Mouse (Mus musculus) adrenal gland, postnatal 10 days (tissue): ENCODE results near the gene Mast4. TPM values are rescaled to one million over a fixed set of nuclear protein-coding genes. Genes with fewer than 3 reads are reported as not detected.

Source experiments
- DNase-seq: peaks from one replicate; pipeline ENCODE4 v3.0.0; 2021; ENCODE audit warnings: mixed read lengths
- total RNA-seq, 2 experiments: library from RNA; stranded (reverse); gene quantifications; 2 replicates each; pipeline ENCODE4 v1.2.3; 2021

Gene Mast4
- total RNA-seq, 2 experiments from 2014 or later, result 38.8 to 58.3 TPM

DNA sequence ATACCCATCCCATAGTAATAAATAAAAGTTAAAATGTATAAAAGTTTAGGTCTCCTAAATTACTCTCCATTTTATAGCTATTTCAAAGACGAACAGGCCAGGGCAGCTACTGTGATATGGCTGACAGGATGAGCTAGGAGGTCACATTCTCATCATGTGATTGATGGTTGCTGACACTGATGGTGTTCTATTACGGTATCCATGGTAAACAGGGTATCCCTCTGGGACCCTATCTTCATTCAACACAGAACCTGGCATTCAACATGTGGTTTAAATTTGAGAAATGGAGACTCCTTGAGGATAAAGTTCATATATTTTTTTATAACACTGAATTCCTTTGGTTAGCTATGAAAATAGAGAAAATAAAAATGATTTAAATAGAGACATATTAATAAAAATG lies 471.3 kb downstream of the Mast4 start:
- DNase-seq, result no peak

DNA sequence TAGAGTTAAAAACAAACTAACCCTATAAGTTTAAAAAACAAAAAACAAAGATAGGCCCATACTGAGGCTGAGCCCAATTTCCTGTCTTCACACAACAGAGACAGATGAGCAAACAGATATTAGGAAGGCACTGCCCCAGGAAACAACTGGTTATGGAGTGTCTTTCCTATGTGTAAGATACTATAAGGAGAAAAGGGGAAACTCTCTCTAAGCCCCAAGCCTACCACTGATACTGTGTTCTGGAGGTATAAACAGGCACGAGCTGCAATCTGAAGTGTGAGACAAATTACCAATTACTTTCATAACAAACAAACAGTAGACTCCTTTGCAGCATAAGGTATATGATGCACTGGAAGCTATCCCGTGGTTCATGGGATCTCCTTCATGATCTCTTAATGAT lies 471.9 kb downstream of the Mast4 start:
- no peak for DNase-seq

DNA sequence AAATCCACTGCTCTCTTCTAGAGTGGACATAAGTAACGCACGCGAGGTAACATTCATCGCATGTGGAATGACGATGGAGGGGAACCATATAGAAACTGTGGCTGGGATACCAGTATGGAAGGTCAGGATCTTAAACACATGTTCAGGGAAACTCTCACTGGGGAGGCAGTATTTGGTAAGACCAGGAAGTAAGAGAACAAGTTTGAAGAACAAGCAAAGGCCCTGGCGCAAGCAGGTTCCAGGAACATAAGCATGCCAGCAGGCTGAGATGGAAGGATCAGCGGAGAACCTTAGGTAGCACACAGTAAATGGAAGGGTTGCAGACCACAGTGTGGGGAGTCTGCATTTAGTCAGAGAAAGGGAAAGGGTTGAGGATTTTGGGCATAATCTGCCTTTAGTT lies 473.6 kb downstream of the Mast4 start:
- DNase-seq, result no peak

DNA sequence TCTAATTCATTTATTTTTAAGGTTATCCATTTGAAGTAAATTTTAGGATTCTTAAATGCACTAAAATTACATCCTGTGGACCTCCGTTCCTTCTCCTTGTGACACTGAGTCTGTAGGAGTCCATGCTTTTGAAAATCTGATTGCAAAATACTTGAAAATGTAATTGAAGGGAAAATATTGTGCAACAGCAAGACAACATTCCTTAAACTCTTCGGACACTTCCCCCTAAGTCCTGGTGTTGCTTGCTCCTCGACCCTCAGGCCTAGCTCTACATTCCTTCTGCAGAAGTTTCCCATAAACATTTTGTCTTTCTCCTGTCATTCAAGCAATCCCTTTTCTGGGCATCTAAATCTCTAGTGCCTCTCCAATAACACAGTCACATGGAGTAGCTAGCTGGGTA lies 474.2 kb downstream of the Mast4 start:
- DNase-seq, result no peak

DNA sequence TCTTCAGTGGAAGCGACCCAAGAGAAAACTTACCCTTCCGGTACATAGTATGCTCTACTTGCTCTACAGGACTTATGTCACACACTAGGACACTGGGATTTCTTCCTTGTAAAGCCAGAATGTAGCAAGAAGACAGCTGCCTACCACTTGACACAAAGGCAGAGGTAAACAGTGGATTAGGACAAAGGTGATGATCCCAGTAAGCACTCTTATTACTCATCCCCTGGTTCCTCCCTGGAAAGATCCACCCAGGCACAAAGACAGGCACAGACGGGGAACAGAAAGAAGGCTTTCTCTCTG lies 476.8 kb downstream of the Mast4 start:
- DNase-seq, result no peak

DNA sequence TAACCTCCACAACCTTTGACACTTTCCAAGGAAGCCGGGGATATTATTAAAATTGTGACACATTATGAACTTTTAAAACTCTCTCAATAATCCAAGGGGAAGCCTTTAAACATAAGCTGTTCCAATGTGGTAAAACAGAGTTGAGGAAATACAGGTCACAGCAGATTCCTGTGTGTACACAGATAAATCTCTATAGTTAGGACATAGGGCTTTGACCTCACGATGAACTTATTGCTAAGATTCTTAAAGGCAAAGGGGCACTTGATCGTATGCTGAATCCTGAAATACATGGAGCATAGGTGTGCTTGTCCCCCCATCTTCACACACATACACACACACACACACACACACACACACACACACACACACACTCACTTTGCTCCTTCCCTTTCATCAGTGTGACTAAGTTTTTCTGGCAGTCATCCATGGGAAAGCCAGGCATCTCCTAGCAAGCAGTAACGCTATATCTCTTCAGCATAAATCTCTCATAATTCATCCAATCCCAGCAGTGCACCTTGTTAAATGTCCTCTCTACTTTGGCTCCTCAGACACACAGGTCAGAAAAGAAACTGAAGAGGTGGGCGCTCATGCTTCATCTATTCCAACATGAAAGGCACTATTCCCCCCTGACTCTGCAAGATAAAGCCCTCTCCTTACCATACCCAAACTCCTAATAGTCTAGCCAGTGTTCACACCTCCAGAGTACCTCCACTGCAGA lies 477.3 kb downstream of the Mast4 start:
- DNase-seq, result peak; percentile 62

DNA sequence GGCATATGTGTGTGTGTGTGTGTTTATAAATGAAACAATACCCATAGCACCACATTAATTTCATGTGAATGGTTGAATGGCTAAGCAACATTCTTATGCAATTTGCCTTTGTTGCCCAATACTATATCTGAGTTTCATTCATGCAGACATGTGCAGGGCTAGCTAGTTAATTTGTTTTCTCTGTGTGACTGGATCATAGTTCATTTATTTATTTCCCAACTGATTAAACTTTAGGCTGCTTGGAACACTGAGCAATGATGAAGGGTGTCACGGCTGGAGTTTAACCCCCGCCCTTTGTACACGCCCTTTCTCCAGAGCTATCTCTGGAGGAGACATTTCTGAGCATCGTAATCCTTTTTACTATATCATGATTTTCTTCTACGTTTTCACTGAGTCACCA lies 481.4 kb downstream of the Mast4 start:
- DNase-seq, result no peak

DNA sequence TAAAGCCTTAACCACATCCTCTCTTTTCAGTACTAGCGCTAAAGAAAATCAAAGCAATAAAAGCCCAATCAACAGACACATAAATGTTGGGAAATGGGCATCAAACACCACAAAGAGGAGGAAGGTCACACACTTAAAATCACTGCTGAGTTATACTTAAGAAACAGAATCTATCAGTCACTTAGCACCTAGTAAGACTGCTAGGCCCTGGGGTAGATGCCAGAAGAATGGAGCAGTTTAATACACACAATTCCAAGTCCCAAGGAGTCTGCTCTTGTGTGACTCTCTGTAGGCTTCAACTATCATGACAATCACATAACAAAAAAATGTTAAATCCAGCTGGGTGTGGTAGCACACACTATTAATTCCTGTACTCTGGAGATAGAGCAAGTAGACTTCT lies 483.0 kb downstream of the Mast4 start:
- no peak for DNase-seq

DNA sequence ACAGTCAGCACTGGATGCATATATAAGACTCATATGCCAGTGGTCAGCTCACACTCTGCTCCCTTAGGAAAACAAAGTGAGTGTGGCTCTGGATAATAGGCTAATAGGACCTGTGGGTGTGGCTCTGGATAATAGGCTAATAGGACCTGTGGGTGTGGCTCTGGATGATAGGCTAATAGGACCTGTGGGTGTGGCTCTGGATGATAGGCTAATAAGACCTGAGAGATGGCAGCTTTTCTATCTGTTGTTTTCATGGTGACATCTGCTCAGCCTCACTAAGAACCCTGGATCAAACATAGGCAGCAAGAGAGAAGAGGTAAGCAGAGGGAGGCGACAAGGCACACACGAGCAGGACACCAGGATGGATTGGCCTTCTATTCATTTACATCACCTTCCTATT lies 483.7 kb downstream of the Mast4 start:
- no peak for DNase-seq

DNA sequence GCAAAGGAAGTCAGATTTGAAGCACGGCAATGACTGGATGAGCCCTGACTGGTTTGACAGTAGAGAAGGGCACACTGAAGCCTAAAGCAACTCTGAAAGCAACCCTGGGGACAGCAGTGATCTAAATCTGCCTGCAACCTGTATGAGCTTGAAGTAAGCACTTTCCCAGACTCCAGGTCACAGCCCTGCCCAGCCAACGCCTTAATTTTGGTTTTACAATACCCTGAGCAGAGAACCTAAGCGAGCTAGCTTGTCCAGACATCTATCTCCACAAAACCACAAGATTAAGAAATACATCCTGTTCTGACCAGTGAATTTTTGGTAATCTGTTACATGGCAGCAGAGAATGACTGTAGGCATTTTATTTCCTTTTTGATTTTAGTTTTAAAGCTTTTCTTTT lies 485.2 kb downstream of the Mast4 start:
- no peak for DNase-seq

DNA sequence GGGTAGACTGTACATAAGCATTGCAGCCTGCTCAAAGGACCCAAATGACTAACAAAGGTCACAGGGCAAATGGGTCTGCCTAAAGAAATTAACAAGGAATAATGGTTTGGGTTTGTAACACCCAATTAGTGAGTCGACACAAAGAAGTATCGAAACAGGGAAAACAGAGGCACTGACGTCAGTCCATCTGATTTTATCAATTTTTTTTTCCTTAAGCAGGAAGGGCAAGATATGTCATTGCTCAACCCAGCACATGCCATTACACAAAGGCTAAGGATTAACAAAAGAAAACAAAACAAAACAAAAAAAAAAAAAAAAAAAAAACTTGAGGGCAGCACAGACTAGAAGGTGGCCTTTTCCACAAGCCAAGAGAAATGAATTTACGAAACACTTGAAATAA lies 487.8 kb downstream of the Mast4 start:
- no peak for DNase-seq

DNA sequence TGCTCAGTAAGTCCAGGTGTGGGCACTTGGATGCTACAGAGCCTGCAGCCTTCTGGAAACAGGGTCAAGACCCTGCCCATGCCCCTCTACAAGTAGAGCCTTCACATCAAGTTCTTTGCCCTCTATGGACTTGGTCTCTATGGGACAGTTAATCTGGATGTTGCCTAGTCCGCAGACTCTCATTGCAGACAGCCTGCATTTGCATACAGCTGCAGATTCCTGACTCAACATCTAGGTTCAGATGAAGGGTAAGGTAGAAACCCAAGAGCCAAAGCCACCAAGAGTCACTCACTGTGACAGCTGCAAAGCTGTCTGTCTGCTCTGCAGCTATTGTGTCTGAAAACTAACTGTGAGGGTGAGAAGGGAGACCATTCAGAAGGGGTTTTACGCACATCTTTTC lies 491.6 kb downstream of the Mast4 start:
- DNase-seq, result no peak

DNA sequence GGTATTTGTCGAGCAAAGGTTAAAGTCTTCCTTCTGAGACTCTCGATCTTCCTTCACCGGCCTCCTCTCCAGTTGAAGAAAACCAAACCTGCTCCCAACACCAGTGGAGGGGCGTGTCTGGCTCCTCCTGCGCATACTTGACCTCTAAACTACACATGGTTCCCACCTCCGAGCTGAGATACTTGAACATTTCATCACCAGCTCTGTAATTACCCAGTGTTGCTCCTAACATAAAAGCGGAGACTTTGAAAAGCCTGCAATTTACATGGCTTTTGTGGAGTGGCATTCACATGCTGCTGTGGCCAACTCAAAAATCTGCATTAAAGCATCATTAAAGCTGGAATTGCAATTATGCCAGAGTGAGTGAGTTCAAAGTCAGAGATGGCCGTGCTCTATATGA lies 492.1 kb downstream of the Mast4 start:
- no peak for DNase-seq

DNA sequence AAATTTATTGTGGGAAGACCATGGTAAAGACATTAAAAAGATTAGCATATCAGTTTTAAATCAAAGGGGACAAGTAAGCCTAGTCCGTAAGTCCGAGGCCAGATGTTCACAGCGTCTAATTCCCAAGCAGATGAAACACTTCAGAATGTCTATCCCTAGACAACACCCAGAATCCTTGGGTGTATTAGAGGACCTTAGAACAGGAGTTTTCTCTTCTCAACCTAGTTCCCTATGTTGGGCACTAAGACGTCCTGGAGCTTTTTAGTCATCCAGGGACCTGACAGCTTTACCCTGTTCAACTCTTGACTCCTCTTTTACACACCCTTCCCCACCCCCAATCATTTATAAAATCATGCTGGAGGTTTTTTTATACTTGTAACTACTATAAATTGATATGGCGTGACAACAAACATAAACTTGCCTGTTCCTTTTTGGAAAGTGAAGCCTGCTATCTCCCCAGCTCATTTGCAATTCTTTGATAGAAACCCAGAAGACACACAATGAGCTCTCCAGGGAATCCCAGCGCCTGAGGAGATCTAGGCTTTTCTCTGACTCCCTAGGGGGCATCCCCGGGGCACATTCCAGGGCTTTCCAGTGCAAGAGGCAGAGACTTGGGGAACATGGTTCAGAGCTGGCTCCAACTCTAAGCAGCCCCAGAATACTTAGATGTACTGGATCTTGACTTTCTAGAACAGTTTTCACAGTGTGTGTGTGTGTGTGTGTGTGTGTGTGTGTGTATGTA lies 494.4 kb downstream of the Mast4 start:
- DNase-seq, result no peak

DNA sequence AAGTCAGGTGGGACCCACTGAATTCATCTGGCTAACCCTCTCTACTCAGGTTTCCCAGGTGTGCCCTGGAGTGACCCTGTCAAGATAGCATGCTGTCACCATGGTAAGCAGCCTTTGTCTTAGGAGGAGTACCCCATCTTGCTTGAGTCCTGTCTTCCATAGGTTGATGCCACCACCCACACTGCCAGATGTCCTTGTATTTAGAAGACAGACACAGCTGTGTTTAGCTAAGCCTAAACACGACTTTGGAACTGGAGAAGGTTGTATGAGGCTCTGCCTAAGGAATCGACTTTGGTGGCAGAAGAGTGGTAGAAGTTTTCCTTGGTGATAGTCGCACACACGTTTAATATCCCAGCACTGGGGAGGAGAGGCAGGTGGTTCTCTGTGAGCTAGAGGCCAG lies 496.9 kb downstream of the Mast4 start:
- no peak for DNase-seq

DNA sequence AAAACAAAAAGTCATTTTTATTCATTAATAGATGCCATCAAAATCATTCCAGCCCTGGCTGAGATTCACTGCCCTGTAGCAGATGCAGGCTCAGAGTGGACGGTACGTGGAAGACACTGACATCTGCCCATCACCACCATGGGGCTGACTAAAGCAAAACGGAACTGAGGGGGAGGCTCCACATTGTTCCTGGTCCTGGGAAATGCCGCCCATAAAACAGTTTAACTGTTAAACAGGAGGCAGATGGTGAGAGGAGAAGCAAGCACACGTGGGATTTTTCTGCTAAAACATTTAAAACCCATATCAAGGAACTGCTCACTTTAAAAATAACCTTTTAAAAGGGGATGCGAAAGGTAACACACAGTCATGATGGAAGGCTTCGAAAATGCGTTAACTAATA lies 499.0 kb downstream of the Mast4 start:
- no peak for DNase-seq

DNA sequence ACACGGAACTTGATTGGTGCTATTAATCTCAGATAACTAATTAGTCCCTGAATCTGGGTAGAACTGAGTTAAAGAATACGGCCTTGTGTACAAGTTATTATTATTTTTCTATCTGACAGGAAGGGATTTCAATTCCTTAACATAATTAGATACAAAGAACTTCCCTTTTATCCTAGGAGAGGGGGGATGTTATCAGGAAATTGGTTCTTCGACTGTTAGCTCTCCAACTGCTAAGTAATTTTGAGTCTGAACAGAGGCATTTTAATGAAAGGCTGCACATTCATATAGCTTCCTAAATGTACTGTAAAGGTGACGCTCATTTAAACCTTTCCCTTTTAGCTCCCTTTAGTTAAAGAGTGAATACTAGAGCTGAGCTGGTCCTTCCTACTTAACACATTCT lies 516.0 kb downstream of the Mast4 start:
- no peak for DNase-seq

DNA sequence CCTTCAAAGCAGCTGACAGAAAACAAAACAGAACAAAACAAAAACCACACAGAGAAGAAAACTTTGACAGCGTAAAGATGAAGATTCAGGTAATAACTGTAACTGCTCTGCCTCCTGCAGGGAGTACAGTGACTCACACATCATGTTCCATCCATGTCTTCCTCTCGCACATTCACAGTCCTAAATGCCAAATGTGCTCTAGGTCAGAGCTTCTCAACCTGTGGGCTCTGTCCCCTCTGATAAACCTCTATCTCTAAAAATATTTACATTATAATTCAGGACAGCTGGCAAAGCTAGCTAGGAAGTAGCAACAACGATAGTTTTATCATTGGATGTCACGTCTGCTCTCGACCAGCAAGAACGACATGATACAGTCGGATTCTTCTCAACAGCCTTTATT lies 517.6 kb downstream of the Mast4 start:
- no peak for DNase-seq

DNA sequence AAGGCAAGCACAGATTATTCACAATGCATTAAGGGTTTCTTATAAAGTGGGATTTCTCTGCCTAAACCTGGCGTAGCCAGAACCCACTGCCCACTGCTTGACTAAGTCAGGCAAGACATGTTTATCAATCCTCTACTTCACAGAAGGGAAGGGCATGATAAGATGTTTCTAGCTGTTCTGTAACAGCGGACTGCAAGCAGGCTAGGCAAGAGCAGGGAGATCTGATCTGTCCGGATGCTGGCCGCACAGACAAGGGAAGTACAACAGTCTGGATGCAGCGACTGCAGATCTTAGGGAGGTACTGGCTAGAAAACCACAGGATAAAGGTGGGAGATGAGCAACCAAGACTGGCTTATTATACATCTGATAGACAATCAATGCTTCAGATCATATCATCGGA lies 519.1 kb downstream of the Mast4 start:
- DNase-seq, result no peak

DNA sequence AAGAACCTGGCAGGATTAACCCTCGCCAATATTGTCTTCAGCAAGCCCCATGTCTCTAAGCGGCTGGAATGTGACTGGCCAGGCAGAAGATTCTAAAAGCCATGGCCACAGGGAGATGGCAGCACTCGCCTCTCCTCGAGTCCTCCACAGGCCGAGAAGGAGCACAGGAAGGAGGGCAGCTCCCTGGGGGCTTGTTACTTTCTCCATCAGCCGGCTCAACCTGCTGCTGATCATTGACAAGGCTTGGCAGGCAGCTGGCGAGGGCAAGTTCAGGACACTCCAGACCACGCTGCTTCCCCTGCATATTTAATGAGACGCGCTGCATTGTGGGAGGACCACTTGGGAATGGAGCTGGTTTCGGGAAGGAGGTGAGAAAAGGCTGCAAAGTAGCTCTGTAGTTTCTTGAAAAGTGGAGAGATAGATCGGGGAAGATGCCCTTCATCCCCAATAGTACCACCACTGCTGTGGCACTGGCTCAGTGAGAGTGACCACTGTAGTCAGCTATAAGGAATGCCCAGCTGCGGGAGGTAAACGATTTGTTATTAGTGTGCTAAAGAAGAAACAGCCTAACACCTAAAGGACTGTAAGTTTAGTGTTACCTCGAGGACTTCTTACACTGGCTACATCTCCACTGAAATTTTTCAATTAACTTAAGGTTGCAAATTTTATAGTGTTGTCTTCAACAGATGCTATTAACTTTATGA lies 523.0 kb downstream of the Mast4 start:
- peak; percentile 61 for DNase-seq

DNA sequence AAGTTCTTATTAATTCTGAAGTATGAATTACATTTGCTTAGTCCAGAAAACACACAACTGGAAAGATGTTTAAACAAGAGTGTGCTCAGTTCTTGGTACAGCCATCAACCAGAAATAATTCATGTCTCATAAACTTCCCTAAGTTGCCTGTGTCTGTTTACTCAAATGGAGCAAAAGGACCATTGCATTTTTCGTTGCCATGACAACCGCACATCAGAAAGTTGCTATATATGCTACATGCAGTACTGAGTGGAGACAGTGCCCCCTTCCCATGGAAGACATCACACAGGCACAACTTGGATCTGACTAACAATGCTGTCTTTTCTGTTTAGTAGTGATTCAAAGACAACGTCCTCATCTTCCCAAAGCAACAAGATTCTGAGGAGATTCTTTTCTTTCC lies 527.6 kb downstream of the Mast4 start:
- DNase-seq, result no peak

DNA sequence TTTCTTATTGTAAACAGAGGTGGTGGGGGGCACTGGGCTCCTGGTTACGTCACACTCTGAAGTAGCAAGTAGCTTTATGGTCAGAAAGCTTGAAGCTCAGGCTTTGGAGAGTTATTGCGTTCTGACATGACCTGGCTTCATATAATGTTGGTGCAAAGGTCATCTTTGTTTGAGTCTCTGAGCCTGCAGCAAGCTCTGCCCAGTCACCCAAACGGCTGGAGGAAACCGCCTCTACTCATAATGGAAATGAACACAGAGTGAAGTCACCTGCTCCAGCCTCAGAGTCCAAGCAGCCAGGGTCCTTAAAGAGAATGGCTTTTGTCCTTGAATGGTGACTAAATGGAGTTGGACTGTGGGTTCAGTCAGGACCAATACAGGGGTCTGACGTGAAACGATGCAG lies 529.1 kb downstream of the Mast4 start:
- DNase-seq, result no peak

DNA sequence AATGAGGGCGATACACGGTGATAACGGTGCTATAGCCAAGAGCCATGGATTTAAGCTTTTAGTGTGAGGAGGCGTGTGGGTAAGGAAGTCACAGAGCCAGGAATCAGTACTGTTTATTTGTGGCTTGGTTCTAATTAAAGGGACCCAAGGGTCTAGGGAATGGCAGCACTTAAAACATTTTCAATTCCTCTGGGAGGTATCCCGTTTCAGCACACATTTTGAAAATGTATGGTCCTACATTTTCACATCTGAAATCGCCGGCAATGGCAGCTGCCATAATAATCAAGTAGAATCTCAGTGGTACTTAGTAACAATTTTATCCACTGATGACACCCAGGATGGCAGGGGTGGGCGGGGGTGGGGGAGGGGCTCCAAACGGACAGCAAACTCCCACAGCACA lies 531.1 kb downstream of the Mast4 start:
- no peak for DNase-seq

DNA sequence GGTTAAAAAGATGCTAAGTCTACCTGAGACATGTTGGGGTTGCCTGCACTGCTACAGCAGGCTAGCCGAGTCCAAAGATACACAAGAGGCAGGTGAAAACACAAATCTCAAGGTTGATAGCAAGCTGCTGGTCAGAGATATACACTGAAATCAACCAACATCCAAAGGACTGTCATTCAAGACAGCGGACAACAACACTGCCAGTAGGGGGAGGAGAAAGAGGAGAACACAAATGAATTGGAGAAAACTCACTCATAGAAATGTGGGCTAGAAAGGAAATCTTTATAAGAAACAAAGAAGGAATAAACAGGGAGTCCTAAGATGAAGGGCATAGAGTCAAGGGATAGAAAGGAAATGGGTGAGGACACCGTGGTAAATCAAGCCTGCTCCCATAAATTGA lies 542.1 kb downstream of the Mast4 start:
- no peak for DNase-seq
